Mouse (Mus musculus): ENCODE results near the gene Dclre1a.

DNA sequence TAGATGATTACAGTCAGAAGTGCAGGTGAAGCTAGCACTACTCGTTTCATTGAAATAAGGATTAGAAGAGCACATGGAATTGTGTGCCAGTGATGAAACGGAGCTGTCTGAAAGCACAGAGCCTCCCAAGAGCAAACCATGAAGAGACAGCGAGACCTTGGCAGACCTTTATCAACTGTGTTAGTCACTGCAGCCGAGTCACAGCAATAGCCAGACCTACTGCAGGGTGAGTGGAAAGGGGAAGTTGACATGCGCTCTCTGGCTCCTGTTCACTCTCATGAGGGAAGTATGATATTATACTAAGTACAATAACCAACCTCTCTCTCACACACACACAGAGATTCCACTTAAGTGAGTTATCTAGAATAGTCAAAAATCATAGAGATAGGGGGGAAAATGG is 8.0 kb upstream of the Dclre1a start:
- TF ChIP-seq RCOR1 (conservative IDR thresholded peaks at IDR 0.05; ENCODE audit: low read depth, low read length) (no peak), BHLHE40 (IDR thresholded peaks at IDR 0.05; ENCODE audit: low read depth, low read length) (no peak), JUND (conservative IDR thresholded peaks at IDR 0.05; ENCODE audit: low read depth, low read length) (no peak), UBTF (IDR thresholded peaks at IDR 0.05; ENCODE audit: low read depth, low read length) (no peak), POLR2A (IDR thresholded peaks at IDR 0.05; ENCODE audit: low read depth, low read length) (no peak), CTCF (conservative IDR thresholded peaks at IDR 0.05 in 1 of 2, IDR thresholded peaks at IDR 0.05 in 1 of 2; ENCODE audit: low read depth in 2 of 2, low read length in 2 of 2) (no peak), CHD2 (IDR thresholded peaks at IDR 0.05; ENCODE audit: low read length) (no peak), USF2 (conservative IDR thresholded peaks at IDR 0.05; ENCODE audit: low read depth, low read length) (no peak), ETS1 (conservative IDR thresholded peaks at IDR 0.05; ENCODE audit: low read depth, low read length) (no peak), E2F4 (IDR thresholded peaks at IDR 0.05; ENCODE audit: insufficient replicate concordance, low read depth, low read length) (no peak), SMC3 (IDR thresholded peaks at IDR 0.05; ENCODE audit: low read depth, low read length) (no peak), MAFK (IDR thresholded peaks at IDR 0.05; ENCODE audit: insufficient replicate concordance, low read length) (no peak), EP300 (IDR thresholded peaks at IDR 0.05; ENCODE audit: low read length) (no peak)

Measured in CH12.LX (cell line).